Mouse (Mus musculus) heart, adult 2 months (tissue): ENCODE results near the gene Stfa2l1.
"Not testable (repeated sequence)": the region's sequence is repeated elsewhere in the genome, so short reads cannot be mapped to it uniquely, and the experiment has no call there.

ENCODE experiments used
- CTCF ChIP-seq: fragments of 200-600 bp; IDR thresholded peaks from 2 replicates; pipeline ENCODE4 v1.8.1; 2022; ENCODE audit warnings: antibody characterized with exemption, mild to moderate bottlenecking, moderate library complexity
- EP300 ChIP-seq: fragments of 200-500 bp; IDR thresholded peaks from 2 replicates; pipeline ENCODE4 v1.6.1; 2011; ENCODE audit warnings: low read depth, low read length, control low read depth; ENCODE audit not compliant: insufficient read depth

GRCm38 (mm10) chr16:36111486-36111885 lies 45.1 kb upstream of the Stfa2l1 start:
- TF ChIP-seq CTCF, EP300: not testable (repeated sequence)
